Mouse (Mus musculus) CH12.LX (cell line): ENCODE measurements at regions not wholly inside any gene's neighbourhood (a gene's known extent, or its start where the extent isn't known, plus 50 kb on each side); places are given as distances from the start of the nearest gene placed in this dataset.

Experiments used
- DNase-seq: peaks from one replicate; pipeline ENCODE4 v3.0.0-alpha.2; 2013; ENCODE audit errors: extremely low read depth
- H3K27ac ChIP-seq: 2 replicates; pipeline ENCODE4 v1.5.1; 2012; ENCODE audit warnings: low read depth, mild to moderate bottlenecking, control low read depth, moderate library complexity; ENCODE audit not compliant: insufficient read depth
- H3K27me3 ChIP-seq: replicated peaks from 2 replicates; pipeline ENCODE3; 2012; ENCODE audit warnings: inconsistent platforms
- H3K36me3 ChIP-seq, 2 experiments: replicated peaks in 1 of 2; 2 replicates each; pipeline versions ENCODE3 to v1.6.1; 2012; ENCODE audit warnings: inconsistent platforms in 1 of 2, low read length in 1 of 2, mild to moderate bottlenecking in 1 of 2, mixed read lengths in 1 of 2, moderate library complexity in 1 of 2; ENCODE audit not compliant: control insufficient read depth in 1 of 2, insufficient read depth in 1 of 2
- H3K4me1 ChIP-seq, 2 experiments: 2 replicates each; pipeline ENCODE4 v1.6.1; 2012; ENCODE audit warnings: inconsistent platforms in 1 of 2, moderate library complexity in 1 of 2; ENCODE audit not compliant: insufficient read depth in 2 of 2, control insufficient read depth in 1 of 2
- H3K4me2 ChIP-seq: 2 replicates; pipeline ENCODE4 v1.6.1; 2012; ENCODE audit warnings: low read depth, mild to moderate bottlenecking, control low read depth; ENCODE audit not compliant: poor library complexity, insufficient read depth, severe bottlenecking
- H3K4me3 ChIP-seq, 3 experiments: fragments of 150-350 bp in 1 of 3; sonication (generic) in 1 of 3; replicated peaks in 1 of 3; 2 replicates each; pipeline versions ENCODE3 to v1.5.1; 2011 to 2012; ENCODE audit warnings: low read depth in 2 of 3, low read length in 2 of 3, mild to moderate bottlenecking in 2 of 3, moderate library complexity in 2 of 3, control low read depth in 1 of 3, improper control_type of control experiment in 1 of 3, inconsistent platforms in 1 of 3, mixed read lengths in 1 of 3; ENCODE audit not compliant: poor library complexity in 1 of 3
- H3K79me2 ChIP-seq: replicated peaks from 2 replicates; pipeline ENCODE4 v1.6.1; 2012; ENCODE audit warnings: mild to moderate bottlenecking, moderate library complexity; ENCODE audit not compliant: control insufficient read depth, poor library complexity, insufficient read depth, severe bottlenecking; ENCODE audit errors: extremely low read depth
- H3K9ac ChIP-seq: 2 replicates; pipeline ENCODE4 v1.6.1; 2012; ENCODE audit warnings: low read depth, mild to moderate bottlenecking, control low read depth, moderate library complexity; ENCODE audit not compliant: insufficient read depth
- H3K9me3 ChIP-seq: replicated peaks from 2 replicates; pipeline ENCODE3; 2012; ENCODE audit warnings: low read length, inconsistent platforms, mixed read lengths
- CHD2 ChIP-seq: IDR thresholded peaks from 2 replicates; pipeline ENCODE4 v1.6.1; 2011; ENCODE audit warnings: low read length, improper control_type of control experiment
- ETS1 ChIP-seq: conservative IDR thresholded peaks from 2 replicates; pipeline ENCODE4 v1.6.1; 2012; ENCODE audit warnings: low read depth, mild to moderate bottlenecking, inconsistent platforms, low read length, improper control_type of control experiment, moderate library complexity
- IRF4 ChIP-seq: IDR thresholded peaks from 2 replicates; pipeline ENCODE4 v1.6.1; 2014; ENCODE audit warnings: low read depth, mild to moderate bottlenecking, inconsistent platforms, low read length, improper control_type of control experiment
- JUND ChIP-seq: conservative IDR thresholded peaks from 2 replicates; pipeline ENCODE4 v1.6.1; 2011; ENCODE audit warnings: low read depth, low read length, improper control_type of control experiment
- KAT2A ChIP-seq: IDR thresholded peaks from 2 replicates; pipeline ENCODE4 v1.6.1; 2012; ENCODE audit warnings: low read length, improper control_type of control experiment, inconsistent platforms; ENCODE audit not compliant: insufficient replicate concordance
- MYC ChIP-seq: IDR thresholded peaks from 2 replicates; pipeline ENCODE4 v1.6.1; 2011; ENCODE audit warnings: low read depth, mild to moderate bottlenecking, improper control_type of control experiment, low read length
- NRF1 ChIP-seq: IDR thresholded peaks from 2 replicates; pipeline ENCODE4 v1.6.1; 2014; ENCODE audit warnings: low read depth, mild to moderate bottlenecking, inconsistent platforms, low read length, improper control_type of control experiment, moderate library complexity
- RCOR1 ChIP-seq: conservative IDR thresholded peaks from 2 replicates; pipeline ENCODE4 v1.6.1; 2012; ENCODE audit warnings: low read depth, mild to moderate bottlenecking, inconsistent platforms, low read length, improper control_type of control experiment
- TCF12 ChIP-seq: IDR thresholded peaks from 2 replicates; pipeline ENCODE4 v1.6.1; 2014; ENCODE audit warnings: low read depth, mild to moderate bottlenecking, inconsistent platforms, low read length, improper control_type of control experiment
- UBTF ChIP-seq: IDR thresholded peaks from 2 replicates; pipeline ENCODE4 v1.6.1; 2012; ENCODE audit warnings: low read depth, mild to moderate bottlenecking, inconsistent platforms, low read length, improper control_type of control experiment, moderate library complexity
- USF1 ChIP-seq: IDR thresholded peaks from 2 replicates; pipeline ENCODE4 v1.6.1; 2014; ENCODE audit warnings: low read depth, mild to moderate bottlenecking, inconsistent platforms, low read length, improper control_type of control experiment
- ZMIZ1 ChIP-seq: IDR thresholded peaks from 2 replicates; pipeline ENCODE4 v1.6.1; 2012; ENCODE audit warnings: low read depth, mild to moderate bottlenecking, inconsistent platforms, low read length, improper control_type of control experiment
- ZNF384 ChIP-seq: IDR thresholded peaks from 2 replicates; pipeline ENCODE4 v1.6.1; 2012; ENCODE audit warnings: low read depth, low read length, improper control_type of control experiment, inconsistent platforms
- dilution Hi-C: fragments of 300-500 bp; cut with MboI; formaldehyde crosslinking; loops from 2 replicates; pipeline ENCODE4 v1.14.3; 2020; ENCODE audit warnings: low sequenced_read_pairs; ENCODE audit not compliant: extremely low pct_unique_long_range_greater_than_20kb, extremely low pct_ligation_motif_present
- in situ Hi-C: fragments of 300-500 bp; cut with MboI; formaldehyde crosslinking; loops from 3 replicates; pipeline ENCODE4 v1.14.3; 2019; ENCODE audit warnings: low sequenced_read_pairs, low pct_ligation_motif_present, low pct_unique_long_range_greater_than_20kb, mixed read lengths

GRCm38 (mm10) chr11:17549148-17549547 is 291.8 kb downstream of the C1d start:
- H3K9ac ChIP-seq, result no peak overlapping the region
- H3K36me3 ChIP-seq, result peaks cover 0 to 5% of the 10 kb centered on the region in 2 experiments
- H3K27me3 ChIP-seq, result no peaks in the 10 kb centered on the region
- no peak overlapping the region for H3K4me2 ChIP-seq
- no peak for TF ChIP-seq JUND
- TF ChIP-seq IRF4, result no peak
- DNase-seq, result no peak
- peaks cover 0 to 3% of the 10 kb centered on the region in 2 experiments; a peak in 1 of 4 replicates for H3K4me1 ChIP-seq
- dilution Hi-C loops, result no loop called here
- H3K4me3 ChIP-seq, result no peak overlapping the region
- H3K9me3 ChIP-seq, result peaks cover 12% of the 10 kb centered on the region
- no peaks in the 10 kb centered on the region for H3K79me2 ChIP-seq
- H3K27ac ChIP-seq, result no peak overlapping the region
- in situ Hi-C loops, result no loop called here

GRCm38 (mm10) chr11:17555276-17555675 is 297.9 kb downstream of the C1d start:
- H3K4me1 ChIP-seq, result no peaks in the 10 kb centered on the region
- H3K79me2 ChIP-seq, result no peaks in the 10 kb centered on the region
- H3K4me3 ChIP-seq, result no peak overlapping the region
- in situ Hi-C loops (no loop called here), dilution Hi-C loops (no loop called here)
- H3K27me3 ChIP-seq, result no peaks in the 10 kb centered on the region
- no peak overlapping the region for H3K27ac ChIP-seq
- H3K4me2 ChIP-seq, result no peak overlapping the region
- H3K9me3 ChIP-seq, result peaks cover 12% of the 10 kb centered on the region
- TF ChIP-seq NRF1, result no peak
- no peak for TF ChIP-seq TCF12
- TF ChIP-seq ZMIZ1, result no peak
- TF ChIP-seq RCOR1, result no peak
- H3K36me3 ChIP-seq, result peaks cover 0 to 2% of the 10 kb centered on the region in 2 experiments
- no peak overlapping the region for H3K9ac ChIP-seq
- DNase-seq, result no peak

GRCm38 (mm10) chr11:17591780-17592487 is 334.6 kb downstream of the C1d start:
- Histone ChIP-seq H3K9me3 (no peaks in the 10 kb centered on the region), H3K4me2 (no peak overlapping the region), H3K79me2 (no peaks in the 10 kb centered on the region), H3K4me1 (no peaks in the 10 kb centered on the region), H3K9ac (no peak overlapping the region), H3K4me3 (no peak overlapping the region), H3K36me3 (no peaks in the 10 kb centered on the region), H3K27me3 (no peaks in the 10 kb centered on the region), H3K27ac (no peak overlapping the region)
- no peak for DNase-seq
- dilution Hi-C loops, result no loop called here
- TF ChIP-seq NRF1 (no peak), USF1 (no peak), ETS1 (no peak), ZNF384 (no peak), MYC (no peak), UBTF (no peak), CHD2 (no peak), KAT2A (no peak)
- in situ Hi-C loops, result no loop called here
